Mouse (Mus musculus) CD8-positive naive resting alpha-beta T cell, adult 57 days (primary cell): ENCODE results near the gene Tmem235. TPM values are rescaled to one million over a fixed set of nuclear protein-coding genes. Genes with fewer than 3 reads are reported as not detected.

Source experiments
- total RNA-seq: library from RNA; stranded (reverse); gene quantifications from one replicate; pipeline ENCODE4 v1.2.4, GENCODE M21; 2023

The Tmem235 gene
- not detected for total RNA-seq

DNA sequence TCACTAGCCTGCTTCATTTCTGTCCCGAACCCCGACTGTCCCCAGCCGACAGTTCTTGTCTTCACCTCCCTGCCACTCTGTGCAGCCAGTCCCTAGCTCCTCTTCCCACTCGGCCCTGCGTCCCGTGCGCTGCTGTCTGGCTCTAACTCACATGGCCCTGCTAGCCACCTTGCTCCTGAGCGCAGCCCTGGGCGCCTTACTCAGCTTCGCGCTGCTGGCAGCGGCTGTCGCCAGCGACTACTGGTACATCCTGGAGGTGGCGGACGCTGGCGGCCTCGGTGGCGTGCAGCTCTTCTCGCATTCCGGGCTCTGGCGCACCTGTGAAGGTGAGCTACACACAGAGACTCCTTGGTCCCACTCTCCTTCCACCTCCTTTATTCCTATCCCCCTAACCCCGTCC is at the start of gene Tmem235:
TSS of gene Tmem235 (plus strand) at position 152 of the 400 bp plus-strand sequence.

DNA sequence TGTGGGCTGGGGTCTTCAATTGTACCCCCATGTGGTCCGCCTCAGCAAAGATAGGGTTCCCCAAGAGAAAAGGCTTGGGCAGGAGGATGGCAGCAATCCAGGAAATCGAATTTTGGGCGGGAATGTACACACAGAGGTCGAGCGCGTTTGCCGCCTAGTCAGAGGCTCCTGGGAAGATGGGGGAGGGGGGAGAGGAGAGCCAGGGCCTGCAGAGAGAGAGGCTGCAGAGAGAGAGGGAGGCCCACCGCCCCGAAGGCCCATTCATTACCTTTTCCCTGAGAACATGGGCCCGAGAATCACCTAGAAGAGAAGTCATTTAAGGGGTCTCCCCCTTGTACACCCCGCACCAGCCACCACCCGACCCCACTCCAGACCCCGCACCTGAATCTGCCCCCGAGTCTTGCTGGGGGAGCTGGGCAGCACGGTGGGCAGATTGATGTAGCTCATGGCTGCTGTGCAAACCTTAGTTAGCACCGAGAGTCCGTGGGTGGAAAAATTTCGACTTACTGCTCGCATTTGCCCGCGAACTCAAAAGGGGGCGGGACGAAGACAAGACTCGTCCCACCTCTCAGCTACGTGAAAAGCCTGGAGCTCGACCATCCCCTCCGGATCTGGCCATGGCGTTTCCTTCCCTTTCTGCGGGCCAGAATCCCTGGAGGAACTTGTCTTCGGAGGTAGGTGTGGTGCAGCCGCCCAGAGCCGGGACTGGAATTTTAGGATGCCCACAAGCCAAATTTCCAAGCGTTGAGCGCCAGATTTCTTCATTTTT is 35.0 kb upstream of the Tmem235 start, which contains the start of the genes Afmid and Tk1:
TSS of gene Afmid (plus strand) at position 592 of the 769 bp plus-strand sequence.
TSS of gene Tk1 (minus strand) at position 760 of the 769 bp plus-strand sequence.

DNA sequence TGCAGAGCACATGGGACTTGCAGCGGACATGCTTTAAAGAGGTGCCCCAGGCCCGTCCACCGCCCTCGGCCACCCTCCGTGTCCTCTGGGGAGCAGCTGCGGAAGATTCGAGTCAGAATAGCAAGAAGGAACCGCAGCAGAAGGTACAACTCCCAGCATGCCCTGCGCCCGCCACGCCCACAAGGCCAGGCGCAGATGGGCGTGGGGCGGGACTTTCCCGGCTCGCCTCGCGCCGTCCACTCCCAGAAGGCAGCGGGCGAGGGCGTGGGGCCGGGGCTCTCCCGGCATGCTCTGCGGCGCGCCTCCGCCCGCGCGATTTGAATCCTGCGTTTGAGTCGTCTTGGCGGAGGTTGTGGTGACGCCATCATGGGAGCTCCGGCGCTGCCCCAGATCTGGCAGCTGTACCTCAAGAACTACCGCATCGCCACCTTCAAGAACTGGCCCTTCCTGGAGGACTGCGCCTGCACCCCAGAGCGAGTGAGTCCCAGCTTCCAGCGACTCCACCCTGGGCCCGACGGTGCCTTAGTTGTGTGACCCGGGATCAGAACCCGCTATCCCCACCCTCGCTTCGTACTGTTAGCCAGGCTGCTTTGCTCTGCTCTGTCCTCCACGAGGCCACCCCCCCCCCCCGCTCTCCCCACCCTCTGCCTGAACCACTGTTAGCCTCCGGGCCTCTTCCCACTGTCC is 11.4 kb upstream of the Tmem235 start, which contains the start of gene Birc5:
TSS of gene Birc5 (plus strand) at position 267 of the 687 bp plus-strand sequence.

DNA sequence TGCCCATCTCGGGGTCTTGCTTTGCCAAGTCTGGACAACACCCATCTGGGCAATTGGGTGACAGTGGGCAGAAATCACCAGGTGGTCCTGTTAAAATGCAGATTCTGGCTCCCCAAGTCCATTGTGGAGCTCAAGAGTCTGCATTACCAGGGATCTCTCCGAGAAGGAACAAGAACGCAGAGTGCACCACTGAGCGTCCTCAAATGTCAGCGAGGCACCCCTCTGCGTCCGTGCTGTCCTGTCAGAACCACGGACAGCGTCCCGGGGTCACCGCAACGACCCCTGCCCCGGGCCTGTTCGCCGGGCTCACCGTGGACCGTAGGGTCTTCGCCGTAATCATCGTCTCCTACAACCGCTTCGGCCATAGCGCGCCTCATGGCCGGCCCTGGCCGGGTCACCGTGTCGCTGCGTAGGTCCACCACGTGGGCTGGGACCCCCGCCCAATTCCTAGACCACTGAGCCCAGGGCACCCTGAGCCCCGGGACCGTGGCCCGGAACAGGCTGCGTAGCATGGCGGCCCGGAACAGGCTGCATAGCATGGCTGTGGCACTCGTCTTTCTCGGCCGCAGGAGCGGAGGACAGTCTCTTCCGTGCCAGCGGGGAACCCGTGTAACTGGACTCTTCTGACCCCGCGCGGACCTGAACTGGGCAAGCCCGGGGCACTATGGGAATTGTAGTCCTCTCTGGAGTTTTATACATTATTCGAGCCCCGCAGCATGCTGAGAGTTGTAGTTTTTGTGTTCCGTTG is 12.5 kb downstream of the Tmem235 start, which contains the start of gene Tha1:
TSS of gene Tha1 (minus strand) at position 621 of the 748 bp plus-strand sequence.

Other genes starting within 250 kb of the Tmem235 start
- 104 TPM for gene Tnrc6c, start 206.5 kb upstream of the Tmem235 start, total RNA-seq
- 90.9 TPM for gene Tmc8, start 78.7 kb upstream of the Tmem235 start, total RNA-seq
- 267 TPM for gene Tmc6, start 78.6 kb upstream of the Tmem235 start, total RNA-seq
- gene 6030468B19Rik, start 63.1 kb upstream of the Tmem235 start, total RNA-seq, result not detected
- 7.7 TPM for gene Gm20708, start 51.1 kb upstream of the Tmem235 start, total RNA-seq
- 53.5 TPM for gene Syngr2, start 51.1 kb upstream of the Tmem235 start, total RNA-seq
- 13.2 TPM for gene Afmid, start 34.8 kb upstream of the Tmem235 start, total RNA-seq
- gene Tk1, start 34.7 kb upstream of the Tmem235 start, total RNA-seq, result 1.4 TPM
- 1.6 TPM for gene Birc5, start 11.5 kb upstream of the Tmem235 start, total RNA-seq
- gene Tha1, start 12.7 kb downstream of the Tmem235 start, total RNA-seq, result 13.3 TPM
- 94.0 TPM for gene Socs3, start 109.3 kb downstream of the Tmem235 start, total RNA-seq
- 49.5 TPM for gene Pgs1, start 125.5 kb downstream of the Tmem235 start, total RNA-seq